Mouse (Mus musculus) cortical plate, adult 2 months (tissue): ENCODE results near the gene Pam.

Source experiments
- CTCF ChIP-seq: fragments of 200-500 bp; IDR thresholded peaks from 2 replicates; pipeline ENCODE4 v1.5.1; 2011; ENCODE audit warnings: mild to moderate bottlenecking, control low read depth, low read length; ENCODE audit not compliant: insufficient read depth; ENCODE audit errors: extremely low read depth
- POLR2A ChIP-seq: fragments of 200-500 bp; IDR thresholded peaks from 2 replicates; pipeline ENCODE4 v1.6.1; 2011; ENCODE audit warnings: mild to moderate bottlenecking, low read length, control low read depth; ENCODE audit not compliant: insufficient read depth; ENCODE audit errors: extremely low read depth

- TF ChIP-seq POLR2A (no peak), CTCF (no peak)
Observed at GRCm38 (mm10) chr1:97851601-97852175, 243.8 kb downstream of the Pam start.
